Mouse (Mus musculus) cerebellum, adult 2 months (tissue): ENCODE measurements around the gene Snrpa1. TPM values are rescaled to one million over a fixed set of nuclear protein-coding genes. Genes with fewer than 3 reads are reported as not detected.

Experiments
- DNase-seq, 2 experiments: peaks; one replicate each; pipeline ENCODE4 v3.0.0; 2021
- H3K27ac ChIP-seq: fragments of 200-500 bp; 2 replicates; pipeline ENCODE4 v1.5.1; 2012; ENCODE audit warnings: low read length, control low read depth, inconsistent platforms; ENCODE audit not compliant: insufficient read depth
- H3K27me3 ChIP-seq: fragments of 200-500 bp; 2 replicates; pipeline ENCODE4 v1.6.1; 2012; ENCODE audit warnings: inconsistent platforms, mild to moderate bottlenecking, low read length, moderate library complexity; ENCODE audit not compliant: control insufficient read depth, insufficient read depth
- H3K4me1 ChIP-seq: fragments of 200-500 bp; 2 replicates; pipeline ENCODE4 v1.6.1; 2011; ENCODE audit warnings: low read length; ENCODE audit not compliant: control insufficient read depth, insufficient read depth
- H3K4me3 ChIP-seq: fragments of 200-500 bp; replicated peaks from 2 replicates; pipeline ENCODE3; 2011; ENCODE audit warnings: mild to moderate bottlenecking, low read depth, low read length, control low read depth; ENCODE audit not compliant: insufficient read depth
- CTCF ChIP-seq: fragments of 200-500 bp; IDR thresholded peaks from 2 replicates; pipeline ENCODE4 v1.5.1; 2011; ENCODE audit warnings: low read depth, mild to moderate bottlenecking, control low read depth, low read length, moderate library complexity, borderline replicate concordance; ENCODE audit not compliant: insufficient read depth
- POLR2A ChIP-seq: fragments of 200-500 bp; IDR thresholded peaks from 2 replicates; pipeline ENCODE4 v1.6.1; 2011; ENCODE audit warnings: low read length, control low read depth, borderline replicate concordance; ENCODE audit not compliant: insufficient read depth
- WGBS: fragments of 180-500 bp; shearing (Covaris S2); methylation state at CpG from one replicate; pipeline ENCODE4 v1.1.7; 2018; 5-methylcytosine and 5-hydroxymethylcytosine counted together
- polyA plus RNA-seq: library from polyadenylated mRNA; depleted of rRNA; stranded (reverse); fragments of >200 nt; gene quantifications from 2 replicates; pipeline ENCODE4 v1.2.3, GENCODE M21; 2012

Gene Snrpa1
- polyA plus RNA-seq, 1 experiment, result 45.9 TPM

DNA sequence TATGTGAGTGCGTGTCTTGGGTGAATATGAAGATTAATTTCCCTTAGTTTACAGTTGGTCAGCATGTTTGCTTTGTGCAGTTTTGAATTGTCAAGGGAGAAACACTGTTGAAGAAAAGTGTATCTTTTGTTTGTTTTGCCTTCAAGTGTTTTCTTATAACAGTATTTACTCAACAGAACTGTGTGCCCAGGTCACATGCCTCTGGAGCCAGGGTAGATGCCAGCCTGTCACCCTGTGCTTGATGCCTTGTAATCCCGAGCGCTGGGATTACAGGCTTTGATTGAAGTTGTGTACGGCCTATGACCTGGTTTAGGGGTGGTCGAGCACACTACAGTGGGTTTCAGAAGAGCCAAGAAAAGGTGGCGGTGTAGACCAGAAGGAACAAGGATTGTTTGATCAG lies 25.0 kb downstream of the Snrpa1 start:
- no peak for DNase-seq
- no peaks in the 10 kb centered on the region; the same call in 1 of the 2 replicates for H3K4me1 ChIP-seq
- WGBS, result 85% methylated on average over 6 of the region's 6 CpGs
- no peak overlapping the region for H3K27ac ChIP-seq
- no peaks in the 10 kb centered on the region for H3K27me3 ChIP-seq
- H3K4me3 ChIP-seq, result no peak overlapping the region
- no peak for TF ChIP-seq POLR2A
- TF ChIP-seq CTCF, result no peak

DNA sequence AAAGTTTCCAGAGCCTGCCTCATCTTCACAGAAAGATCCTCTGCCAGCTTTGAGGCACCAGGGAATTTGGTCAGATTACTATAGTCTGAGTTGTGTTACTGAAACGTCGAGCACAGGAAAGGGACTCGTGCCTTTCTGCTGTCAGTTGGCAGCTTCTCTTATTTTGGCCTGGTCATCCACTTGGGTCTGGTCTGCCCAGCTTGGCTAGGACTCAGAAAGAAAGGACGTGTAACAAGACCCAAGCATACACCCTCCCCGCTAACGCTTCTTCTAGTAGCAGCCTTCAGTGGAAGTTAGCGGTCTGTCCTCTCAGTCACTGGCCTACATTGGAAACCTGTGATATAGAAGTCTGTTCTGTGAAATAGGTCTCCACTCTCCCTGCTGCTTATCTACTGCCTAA lies 25.7 kb downstream of the Snrpa1 start:
- Histone ChIP-seq H3K27me3 (no peaks in the 10 kb centered on the region), H3K27ac (no peak overlapping the region), H3K4me3 (no peak overlapping the region), H3K4me1 (no peaks in the 10 kb centered on the region; the same call in 1 of the 2 replicates)
- WGBS, result 37% methylated on average over 7 of the region's 7 CpGs
- no peak for DNase-seq
- TF ChIP-seq CTCF, result no peak
- TF ChIP-seq POLR2A, result no peak

DNA sequence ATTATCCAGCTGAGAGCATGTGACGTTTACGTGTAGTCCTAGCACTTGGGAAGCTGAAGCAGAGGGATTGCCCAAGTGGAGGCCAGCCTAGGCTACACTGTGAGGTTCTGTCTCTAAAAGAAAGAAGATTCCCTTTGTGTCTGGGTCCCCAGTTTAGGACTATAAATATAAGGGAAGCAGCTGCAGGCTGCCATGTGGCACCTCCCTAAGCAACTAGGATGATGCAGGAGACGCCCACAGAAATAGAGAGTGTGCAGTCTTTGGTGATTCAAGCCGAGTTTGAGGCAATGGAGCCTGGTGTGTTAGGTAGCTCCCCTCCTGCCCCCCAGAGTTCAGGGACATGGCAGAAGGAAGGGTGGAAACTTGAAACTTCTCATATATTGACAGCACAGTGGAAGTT lies 28.8 kb downstream of the Snrpa1 start:
- H3K4me3 ChIP-seq, result no peak overlapping the region
- no peak for DNase-seq
- no peaks in the 10 kb centered on the region for H3K27me3 ChIP-seq
- 90% methylated on average over 4 of the region's 4 CpGs for WGBS
- no peak overlapping the region for H3K27ac ChIP-seq
- peaks cover 3% of the 10 kb centered on the region for H3K4me1 ChIP-seq
- TF ChIP-seq CTCF, result no peak
- no peak for TF ChIP-seq POLR2A

DNA sequence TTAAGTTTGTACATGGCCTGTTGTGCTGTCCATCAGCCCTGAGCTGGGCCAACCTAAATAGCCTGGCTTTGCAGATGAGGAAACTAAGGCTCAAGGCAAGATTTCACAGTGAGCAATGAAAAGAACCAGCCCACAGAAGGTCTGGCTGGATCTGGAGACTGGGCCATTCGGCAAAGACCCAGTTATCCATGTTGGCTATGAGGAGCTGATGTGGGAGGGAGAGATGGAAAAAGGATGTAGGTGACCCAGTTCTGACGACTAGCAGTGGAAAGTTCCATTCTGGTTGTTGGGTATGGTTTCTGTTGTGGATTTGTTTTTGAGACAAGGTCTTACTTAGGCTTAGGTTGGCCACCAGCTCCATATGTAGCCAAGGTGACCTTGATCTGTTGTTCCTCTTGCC lies 29.3 kb downstream of the Snrpa1 start:
- peaks cover 3% of the 10 kb centered on the region for H3K4me1 ChIP-seq
- DNase-seq, result no peak
- no peak overlapping the region for H3K27ac ChIP-seq
- TF ChIP-seq CTCF (no peak), POLR2A (no peak)
- no peak overlapping the region for H3K4me3 ChIP-seq
- H3K27me3 ChIP-seq, result no peaks in the 10 kb centered on the region
- WGBS, result 85% methylated on average over 2 of the region's 2 CpGs

DNA sequence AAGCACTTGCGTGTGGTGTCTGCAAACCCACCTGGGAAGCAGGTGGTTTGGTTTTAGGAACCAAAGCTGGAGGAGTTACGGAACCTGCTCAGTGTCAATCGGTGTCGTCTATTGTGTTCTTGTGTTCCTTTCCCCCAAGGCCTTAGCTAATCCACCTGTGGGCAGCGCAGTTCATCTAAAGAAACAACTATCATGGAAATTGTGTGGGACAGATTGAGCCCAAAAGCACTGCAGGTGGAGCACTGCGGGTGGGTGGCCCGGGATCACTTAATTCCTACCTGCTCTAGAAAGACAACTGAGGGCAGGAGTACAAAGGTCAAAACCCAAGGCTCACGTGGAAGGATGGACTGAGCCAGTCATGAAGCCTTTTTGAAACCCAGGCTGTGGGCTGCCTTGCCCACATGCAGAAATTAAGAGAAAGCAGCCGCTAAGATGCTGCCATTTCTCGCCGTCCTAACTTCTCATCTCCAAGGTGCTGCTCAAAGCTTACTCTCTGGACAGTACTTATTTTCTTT lies 31.9 kb downstream of the Snrpa1 start:
- WGBS, result 82% methylated on average over 11 of the region's 11 CpGs
- no peak for TF ChIP-seq POLR2A
- TF ChIP-seq CTCF, result no peak

DNA sequence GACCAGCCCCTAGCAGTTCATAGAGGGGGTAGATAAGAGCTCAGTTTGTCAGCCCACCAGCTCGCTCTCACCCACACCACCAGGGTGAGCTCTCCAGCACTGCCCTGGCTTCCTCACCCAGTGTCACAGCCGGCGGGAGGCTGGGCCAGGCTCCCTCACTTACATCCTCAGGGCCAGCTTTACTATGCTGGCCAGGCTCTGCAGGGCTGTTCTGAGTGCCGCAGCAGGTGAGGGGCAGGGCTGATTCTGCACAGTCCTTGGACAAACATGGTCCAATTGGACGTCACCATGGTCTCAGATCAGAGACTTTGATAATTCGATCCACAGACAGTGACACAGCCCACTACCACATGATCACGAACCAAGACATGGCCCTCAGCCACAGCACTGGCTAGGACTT lies 32.8 kb downstream of the Snrpa1 start:
- TF ChIP-seq CTCF, result no peak
- TF ChIP-seq POLR2A, result no peak
- 79% methylated on average over 7 of the region's 7 CpGs for WGBS

More for the DNA sequence above, 31.9 kb downstream of the Snrpa1 start:
- Histone ChIP-seq H3K4me3 (no peak overlapping the region), H3K4me1 (peaks cover 3% of the 10 kb centered on the region; the same call in 1 of the 2 replicates), H3K27me3 (no peaks in the 10 kb centered on the region), H3K27ac (no peak overlapping the region)
- no peak for DNase-seq

DNA sequence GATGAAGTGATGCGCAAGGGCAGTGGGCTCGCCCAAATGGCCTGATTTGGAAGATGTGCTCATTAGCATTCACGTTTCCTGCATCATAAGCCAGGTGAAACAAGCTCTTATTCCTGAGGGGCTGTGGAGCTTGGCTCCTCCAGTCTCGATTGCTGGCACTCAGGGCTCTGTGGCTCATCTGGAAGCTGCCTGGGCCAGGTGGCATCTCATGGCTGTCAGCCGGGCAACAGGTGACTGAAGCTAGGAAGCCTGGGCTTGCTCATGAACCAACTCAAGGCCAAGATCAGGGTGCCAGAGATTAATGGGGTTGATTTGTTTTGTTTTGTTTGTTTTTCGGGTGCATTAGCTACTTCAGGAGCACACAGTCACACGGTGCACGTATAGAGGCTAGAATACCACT lies 33.9 kb downstream of the Snrpa1 start:
- peak; percentile 31 to 39 for DNase-seq
- TF ChIP-seq POLR2A (no peak), CTCF (no peak)
- WGBS, result 49% methylated on average over 8 of the region's 8 CpGs
- Histone ChIP-seq H3K4me3 (no peak overlapping the region), H3K27me3 (no peaks in the 10 kb centered on the region), H3K27ac (no peak overlapping the region), H3K4me1 (peaks cover 3% of the 10 kb centered on the region; the same call in 1 of the 2 replicates)

More for the DNA sequence above, 32.8 kb downstream of the Snrpa1 start:
- Histone ChIP-seq H3K27me3 (no peaks in the 10 kb centered on the region), H3K27ac (no peak overlapping the region), H3K4me1 (peaks cover 3% of the 10 kb centered on the region; the same call in 1 of the 2 replicates), H3K4me3 (no peak overlapping the region)
- DNase-seq, result no peak

DNA sequence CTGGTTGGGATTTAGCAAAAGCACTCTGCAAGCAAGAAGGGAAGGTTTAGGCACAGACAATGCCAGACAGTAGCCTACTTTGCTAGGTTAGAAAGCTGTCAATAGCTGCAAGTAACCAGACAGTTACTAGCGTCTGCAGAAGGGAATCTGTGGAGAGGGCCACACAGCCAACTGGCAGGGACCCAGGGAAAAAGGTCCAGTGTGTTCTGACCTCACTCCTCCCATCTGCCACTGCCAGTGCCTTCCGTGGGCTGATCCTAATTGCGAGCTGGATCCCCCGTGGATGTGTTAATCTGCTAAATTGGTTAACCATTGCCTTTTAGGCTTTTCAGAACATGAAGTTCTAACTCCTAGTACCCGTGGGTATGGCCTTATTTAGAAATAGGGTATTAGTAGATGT lies 35.3 kb downstream of the Snrpa1 start:
- TF ChIP-seq POLR2A (no peak), CTCF (no peak)
- Histone ChIP-seq H3K27ac (no peak overlapping the region), H3K4me3 (no peak overlapping the region), H3K27me3 (no peaks in the 10 kb centered on the region), H3K4me1 (peaks cover 3% of the 10 kb centered on the region; the same call in 1 of the 2 replicates)
- peak; percentile 47 to 61 for DNase-seq
- WGBS, result 14% methylated on average over 5 of the region's 5 CpGs
